In genomic region chr9:78615401-78616021, GRCm38 (mm10) we compare ENCODE assay signal across 8 mouse cellular contexts. TPM values are rescaled to one million over a fixed set of nuclear protein-coding genes. Genes with fewer than 3 reads are reported as not detected.
A peak's percentile ranks its signal among the peaks of the same experiment; 100 is the strongest.
DNase-seq lines count a peak whose midpoint lies in the region; ATAC-seq lines count a peak whose summit lies in the region.

Gene Cd109 (plus strand): TSS chr9:78615546.

- no peak within 1 kb of the TSS for H3K27ac ChIP-seq in intestine, embryonic 14.5 days (ENCODE audit: low read depth)
- no peak within 1 kb of the TSS for H3K27ac ChIP-seq in neural tube, embryonic 13.5 days (replicated peaks)

- peak; percentile 11 to 16 for DNase-seq in left cerebral cortex, adult 18-20 months (ENCODE audit: low spot score in 2 of 2)
- DNase-seq in left cerebral cortex, adult 9 months (ENCODE audit: low spot score in 2 of 2), result no peak
- peak; percentile 10 to 18 for DNase-seq in cerebellum, postnatal 36 days
- DNase-seq in gastrocnemius, postnatal 36 days, result peak; percentile 8 to 43
- DNase-seq in intestine, embryonic 14.5 days (ENCODE audit: low spot score), result peak; percentile 84
- peak; percentile 8 to 10 for DNase-seq in lung, adult 18-20 months
- DNase-seq in spleen, postnatal 36 days (ENCODE audit: low spot score in 2 of 2), result no peak

- ATAC-seq in intestine, embryonic 14.5 days (replicated peaks; ENCODE audit: low FRiP score, low TSS enrichment, low read depth), result peak; percentile 67
- ATAC-seq in neural tube, embryonic 13.5 days (ENCODE audit: low read depth), result peak; percentile 77

- H3K9ac ChIP-seq in intestine, embryonic 14.5 days (ENCODE audit: low read length), result peak within 1 kb of the TSS; percentile 65
- peak within 1 kb of the TSS; percentile 74 for H3K9ac ChIP-seq in neural tube, embryonic 13.5 days

- peak within 1 kb of the TSS; percentile 64 for H3K4me3 ChIP-seq in intestine, embryonic 14.5 days (ENCODE audit: low read depth, low read length)
- H3K4me3 ChIP-seq in neural tube, embryonic 13.5 days, result peak within 1 kb of the TSS; percentile 66

- intact Hi-C loops in gastrocnemius, postnatal 36 days (cut with DNase I), result no loop called here

- H3K4me1 ChIP-seq in intestine, embryonic 14.5 days (replicated peaks; ENCODE audit: control insufficient read depth, insufficient read depth, low read length), result no peaks in the 10 kb centered on the region
- peaks cover 21% of the 10 kb centered on the region for H3K4me1 ChIP-seq in neural tube, embryonic 13.5 days (replicated peaks)

- H3K9me3 ChIP-seq in intestine, embryonic 14.5 days (ENCODE audit: control insufficient read depth, low read length), result no peaks in the 10 kb centered on the region
- no peaks in the 10 kb centered on the region for H3K9me3 ChIP-seq in neural tube, embryonic 13.5 days

- H3K27me3 ChIP-seq in intestine, embryonic 14.5 days (replicated peaks; ENCODE audit: control insufficient read depth, insufficient read depth, low read length), result peaks cover 11% of the 10 kb centered on the region; the same call in 1 of the 2 replicates
- H3K27me3 ChIP-seq in neural tube, embryonic 13.5 days, result peaks cover 23% of the 10 kb centered on the region

- no peaks in the 10 kb centered on the region for H3K36me3 ChIP-seq in intestine, embryonic 14.5 days (ENCODE audit: control insufficient read depth, insufficient read depth, low read length)
- no peaks in the 10 kb centered on the region for H3K36me3 ChIP-seq in neural tube, embryonic 13.5 days

- peak within 1 kb of the TSS; percentile 95 for H3K4me2 ChIP-seq in intestine, embryonic 14.5 days (ENCODE audit: low read length)
- H3K4me2 ChIP-seq in neural tube, embryonic 13.5 days, result peak within 1 kb of the TSS; percentile 99

- WGBS in intestine, embryonic 14.5 days, result 0% methylated on average over 42 of the region's 43 CpGs
- WGBS in neural tube, embryonic 13.5 days, result under 1% methylated on average over 43 of the region's 43 CpGs

RNA-seq across cellular contexts. Expression of gene Cd109, which starts in this region (rescaled TPM):
- under 1 TPM; 0.45 to 0.91 TPM for total RNA-seq in left cerebral cortex, adult 18-20 months (2021)
- under 1 TPM; 0.46 to 0.81 TPM for total RNA-seq in gastrocnemius, postnatal 36 days (2021)
- polyA plus RNA-seq in intestine, embryonic 14.5 days (2014; fragmentation: Nextera tagmentation; extraction: Ambion mirVana), result 7.4 and 10.8 TPM in 2 replicates
- polyA plus RNA-seq in neural tube, embryonic 13.5 days (2015; fragmentation: Nextera tagmentation; extraction: Ambion mirVana), result 1.4 and 2.4 TPM in 2 replicates

Comparison
In these comparisons a context has a peak if more than half of its experiments do, and no peak if none do; other contexts are left out.
1. Peak in DNase-seq in left cerebral cortex, adult 18-20 months; RNA of the gene not detected or under 1 TPM.
2. Peak in DNase-seq in gastrocnemius, postnatal 36 days; RNA of the gene not detected or under 1 TPM.
3. DNase-seq: peak in cerebellum, postnatal 36 days (2 of 2), intestine, embryonic 14.5 days (single experiment) and lung, adult 18-20 months (2 of 2); none in left cerebral cortex, adult 9 months (0 of 2) and spleen, postnatal 36 days (0 of 2).